Mouse (Mus musculus): ENCODE results near the gene Hmcn1. TPM values are rescaled to one million over a fixed set of nuclear protein-coding genes. Genes with fewer than 3 reads are reported as not detected.

Hmcn1 gene
- polyA plus RNA-seq, 1 experiment from 2014 or later: 18.1 TPM

- H3K4me1 ChIP-seq (ENCODE audit: control insufficient read depth, insufficient read depth, low read length): peaks cover 5% of the 10 kb centered on the region; the same call in 1 of the 2 replicates
Observed at GRCm38 (mm10) chr1:151033291-151033690, 40.1 kb upstream of the Hmcn1 start.

GRCm38 (mm10) chr1:151031581-151031980, 38.3 kb upstream of the Hmcn1 start:
- ATAC-seq (replicated peaks; ENCODE audit: extremely low read depth, insufficient read depth, low FRiP score): no peak
- Histone ChIP-seq H3K27me3 (ENCODE audit: control insufficient read depth, insufficient read depth, low read length) (no peaks in the 10 kb centered on the region), H3K9me3 (replicated peaks; ENCODE audit: control insufficient read depth, low read length) (no peaks in the 10 kb centered on the region), H3K4me3 (ENCODE audit: low read length) (no peak overlapping the region), H3K4me2 (ENCODE audit: low read depth, low read length) (no peak overlapping the region), H3K36me3 (ENCODE audit: control insufficient read depth, insufficient read depth) (no peaks in the 10 kb centered on the region), H3K4me1 (ENCODE audit: control insufficient read depth, insufficient read depth, low read length) (peaks cover 5% of the 10 kb centered on the region; the same call in 1 of the 2 replicates), H3K9ac (ENCODE audit: low read length) (no peak overlapping the region), H3K27ac (ENCODE audit: low read length) (no peak overlapping the region)
- WGBS: 46% methylated on average over 10 of the region's 10 CpGs

More at GRCm38 (mm10) chr1:151033291-151033690, 40.1 kb upstream of the Hmcn1 start:
- no peak overlapping the region for H3K9ac ChIP-seq (ENCODE audit: low read length)
- H3K4me3 ChIP-seq (ENCODE audit: low read length): no peak overlapping the region
- H3K9me3 ChIP-seq (replicated peaks; ENCODE audit: control insufficient read depth, low read length): no peaks in the 10 kb centered on the region
- no peaks in the 10 kb centered on the region for H3K36me3 ChIP-seq (ENCODE audit: control insufficient read depth, insufficient read depth)
- ATAC-seq (replicated peaks; ENCODE audit: extremely low read depth, insufficient read depth, low FRiP score): no peak
- no peak overlapping the region for H3K27ac ChIP-seq (ENCODE audit: low read length)
- no peaks in the 10 kb centered on the region for H3K27me3 ChIP-seq (ENCODE audit: control insufficient read depth, insufficient read depth, low read length)
- H3K4me2 ChIP-seq (ENCODE audit: low read depth, low read length): no peak overlapping the region

GRCm38 (mm10) chr1:151031086-151031485, 37.9 kb upstream of the Hmcn1 start:
- Histone ChIP-seq H3K4me2 (ENCODE audit: low read depth, low read length) (no peak overlapping the region), H3K4me1 (ENCODE audit: control insufficient read depth, insufficient read depth, low read length) (peaks cover 5% of the 10 kb centered on the region; the same call in 1 of the 2 replicates), H3K36me3 (ENCODE audit: control insufficient read depth, insufficient read depth) (no peaks in the 10 kb centered on the region), H3K27me3 (ENCODE audit: control insufficient read depth, insufficient read depth, low read length) (no peaks in the 10 kb centered on the region), H3K9me3 (replicated peaks; ENCODE audit: control insufficient read depth, low read length) (no peaks in the 10 kb centered on the region), H3K9ac (ENCODE audit: low read length) (no peak overlapping the region), H3K4me3 (ENCODE audit: low read length) (no peak overlapping the region), H3K27ac (ENCODE audit: low read length) (no peak overlapping the region)
- 72% methylated on average over 8 of the region's 8 CpGs for WGBS
- no peak for ATAC-seq (replicated peaks; ENCODE audit: extremely low read depth, insufficient read depth, low FRiP score)

GRCm38 (mm10) chr1:151025049-151025773, 32.0 kb upstream of the Hmcn1 start:
- Histone ChIP-seq H3K4me2 (ENCODE audit: low read depth, low read length) (peak overlapping the region; percentile 35; the same call in 1 of the 2 replicates), H3K9me3 (replicated peaks; ENCODE audit: control insufficient read depth, low read length) (no peaks in the 10 kb centered on the region), H3K4me3 (ENCODE audit: low read length) (no peak overlapping the region), H3K27me3 (ENCODE audit: control insufficient read depth, insufficient read depth, low read length) (no peaks in the 10 kb centered on the region), H3K9ac (ENCODE audit: low read length) (no peak overlapping the region), H3K27ac (ENCODE audit: low read length) (peak overlapping the region; percentile 54), H3K4me1 (ENCODE audit: control insufficient read depth, insufficient read depth, low read length) (no peaks in the 10 kb centered on the region), H3K36me3 (ENCODE audit: control insufficient read depth, insufficient read depth) (no peaks in the 10 kb centered on the region)
- ATAC-seq (replicated peaks; ENCODE audit: extremely low read depth, insufficient read depth, low FRiP score): no peak
- 62% methylated on average over 19 of the region's 19 CpGs for WGBS

- 57% methylated on average over 2 of the region's 2 CpGs for WGBS
- no peaks in the 10 kb centered on the region for H3K36me3 ChIP-seq (ENCODE audit: control insufficient read depth, insufficient read depth)
- H3K4me3 ChIP-seq (ENCODE audit: low read length): no peak overlapping the region
- H3K4me2 ChIP-seq (ENCODE audit: low read depth, low read length): no peak overlapping the region
- no peaks in the 10 kb centered on the region for H3K4me1 ChIP-seq (ENCODE audit: control insufficient read depth, insufficient read depth, low read length)
- H3K27me3 ChIP-seq (ENCODE audit: control insufficient read depth, insufficient read depth, low read length): no peaks in the 10 kb centered on the region
- no peak for ATAC-seq (replicated peaks; ENCODE audit: extremely low read depth, insufficient read depth, low FRiP score)
- H3K9ac ChIP-seq (ENCODE audit: low read length): no peak overlapping the region
- H3K27ac ChIP-seq (ENCODE audit: low read length): no peak overlapping the region
- no peaks in the 10 kb centered on the region for H3K9me3 ChIP-seq (replicated peaks; ENCODE audit: control insufficient read depth, low read length)
Observed at GRCm38 (mm10) chr1:151019273-151019890, 26.1 kb upstream of the Hmcn1 start.

- H3K27ac ChIP-seq (ENCODE audit: low read length): no peak overlapping the region
- no peaks in the 10 kb centered on the region for H3K27me3 ChIP-seq (ENCODE audit: control insufficient read depth, insufficient read depth, low read length)
- ATAC-seq (replicated peaks; ENCODE audit: extremely low read depth, insufficient read depth, low FRiP score): 0 out of 2 replicates have a peak, but pooled peaks have one; percentile 12
- no peaks in the 10 kb centered on the region for H3K36me3 ChIP-seq (ENCODE audit: control insufficient read depth, insufficient read depth)
- no peak overlapping the region for H3K4me3 ChIP-seq (ENCODE audit: low read length)
- peaks cover 11% of the 10 kb centered on the region for H3K4me1 ChIP-seq (ENCODE audit: control insufficient read depth, insufficient read depth, low read length)
- 24% methylated on average over 7 of the region's 7 CpGs for WGBS
- H3K9me3 ChIP-seq (replicated peaks; ENCODE audit: control insufficient read depth, low read length): no peaks in the 10 kb centered on the region
- H3K4me2 ChIP-seq (ENCODE audit: low read depth, low read length): no peak overlapping the region; the same call in 1 of the 2 replicates
- no peak overlapping the region for H3K9ac ChIP-seq (ENCODE audit: low read length)
Observed at GRCm38 (mm10) chr1:151011056-151011455, 17.8 kb upstream of the Hmcn1 start.

GRCm38 (mm10) chr1:151009115-151009797, 16.0 kb upstream of the Hmcn1 start:
- Histone ChIP-seq H3K4me2 (ENCODE audit: low read depth, low read length) (no peak overlapping the region), H3K27ac (ENCODE audit: low read length) (no peak overlapping the region), H3K4me1 (ENCODE audit: control insufficient read depth, insufficient read depth, low read length) (peaks cover 11% of the 10 kb centered on the region), H3K9ac (ENCODE audit: low read length) (no peak overlapping the region), H3K4me3 (ENCODE audit: low read length) (no peak overlapping the region), H3K36me3 (ENCODE audit: control insufficient read depth, insufficient read depth) (no peaks in the 10 kb centered on the region), H3K9me3 (replicated peaks; ENCODE audit: control insufficient read depth, low read length) (no peaks in the 10 kb centered on the region), H3K27me3 (ENCODE audit: control insufficient read depth, insufficient read depth, low read length) (no peaks in the 10 kb centered on the region)
- 0 out of 2 replicates have a peak, but pooled peaks have one; percentile 20 for ATAC-seq (replicated peaks; ENCODE audit: extremely low read depth, insufficient read depth, low FRiP score)
- WGBS: 33% methylated on average over 6 of the region's 6 CpGs

- Histone ChIP-seq H3K27ac (ENCODE audit: low read length) (peak overlapping the region; percentile 49), H3K4me3 (ENCODE audit: low read length) (no peak overlapping the region), H3K9me3 (replicated peaks; ENCODE audit: control insufficient read depth, low read length) (no peaks in the 10 kb centered on the region), H3K9ac (ENCODE audit: low read length) (no peak overlapping the region), H3K4me2 (ENCODE audit: low read depth, low read length) (peak overlapping the region; percentile 10; the same call in 1 of the 2 replicates), H3K27me3 (ENCODE audit: control insufficient read depth, insufficient read depth, low read length) (no peaks in the 10 kb centered on the region), H3K36me3 (ENCODE audit: control insufficient read depth, insufficient read depth) (no peaks in the 10 kb centered on the region), H3K4me1 (ENCODE audit: control insufficient read depth, insufficient read depth, low read length) (peaks cover 15% of the 10 kb centered on the region)
- WGBS: 27% methylated on average over 4 of the region's 4 CpGs
- ATAC-seq (replicated peaks; ENCODE audit: extremely low read depth, insufficient read depth, low FRiP score): peak; percentile 61; the same call in 1 of the 2 replicates
Observed at GRCm38 (mm10) chr1:151007747-151008146, 14.5 kb upstream of the Hmcn1 start.

GRCm38 (mm10) chr1:151004007-151004406, 10.8 kb upstream of the Hmcn1 start:
- H3K4me3 ChIP-seq (ENCODE audit: low read length): no peak overlapping the region
- ATAC-seq (replicated peaks; ENCODE audit: extremely low read depth, insufficient read depth, low FRiP score): no peak
- 48% methylated on average over 5 of the region's 5 CpGs for WGBS
- no peaks in the 10 kb centered on the region for H3K9me3 ChIP-seq (replicated peaks; ENCODE audit: control insufficient read depth, low read length)
- no peaks in the 10 kb centered on the region for H3K27me3 ChIP-seq (ENCODE audit: control insufficient read depth, insufficient read depth, low read length)
- H3K36me3 ChIP-seq (ENCODE audit: control insufficient read depth, insufficient read depth): no peaks in the 10 kb centered on the region
- H3K9ac ChIP-seq (ENCODE audit: low read length): no peak overlapping the region
- no peak overlapping the region for H3K4me2 ChIP-seq (ENCODE audit: low read depth, low read length)
- no peak overlapping the region for H3K27ac ChIP-seq (ENCODE audit: low read length)
- H3K4me1 ChIP-seq (ENCODE audit: control insufficient read depth, insufficient read depth, low read length): peaks cover 31% of the 10 kb centered on the region

Data from heart, embryonic 16.5 days (tissue).